ENCODE assay signal across 22 mouse cellular contexts in the genomic region with DNA sequence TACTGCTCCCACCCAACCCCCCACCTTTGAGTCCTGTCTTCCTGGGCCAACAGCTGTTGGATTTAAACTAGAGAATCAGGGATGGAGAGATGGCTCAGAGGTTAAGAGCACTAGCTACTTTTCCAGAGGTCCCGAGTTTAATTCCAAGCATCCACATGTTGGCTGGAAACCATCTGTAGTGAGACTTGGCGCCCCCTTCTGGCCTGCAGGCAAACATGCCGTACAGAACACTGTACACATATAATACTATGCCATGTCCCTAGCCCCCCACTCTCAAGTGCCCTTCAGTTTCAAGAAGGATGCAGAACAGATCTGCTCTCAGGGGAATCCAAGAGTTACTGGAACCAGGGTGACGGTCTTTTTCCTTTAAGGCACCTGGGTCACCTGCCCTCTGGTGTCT. TPM values are rescaled to one million over a fixed set of nuclear protein-coding genes. Genes with fewer than 3 reads are reported as not detected.
DNase-seq lines count a peak whose midpoint lies in the region; TF ChIP-seq lines count a peak whose summit lies in the region.
"Had no signal": no experiment of that assay in that cellular context is flagged by ENCODE, and none has a peak within 500 bp of the region (broad histone marks: within the 10 kb centered on the region; RNA-seq: fewer than 3 reads in every experiment).

No protein-coding gene starts in this region.

- TF ChIP-seq CTCF in liver, adult 2 months (IDR thresholded peaks at IDR 0.05; ENCODE audit: low read depth, low read length), result peak; percentile 40; the same call in 1 of the 2 replicates
- TF ChIP-seq CTCF in brain, embryonic 14.5 days (IDR thresholded peaks at IDR 0.05; ENCODE audit: borderline replicate concordance, extremely low read depth, insufficient read depth, insufficient read length), result peak; percentile 26; the same call in 1 of the 2 replicates

- H3K4me3 ChIP-seq in liver, adult 2 months (ENCODE audit: insufficient read depth, low read depth, low read length), result no peak overlapping the region
- H3K4me3 ChIP-seq: embryonic facial prominence, embryonic 13.5 days; heart, embryonic 12.5 days; limb, embryonic 13.5 days; neural tube, embryonic 13.5 days had no signal

- TF ChIP-seq POLR2A in liver, adult 2 months (IDR thresholded peaks at IDR 0.05; ENCODE audit: extremely low read depth, insufficient read depth, low read length), result no peak
- TF ChIP-seq POLR2A in brain, embryonic 14.5 days (IDR thresholded peaks at IDR 0.05; ENCODE audit: borderline replicate concordance, extremely low read depth, insufficient read depth, insufficient read length, poor library complexity, severe bottlenecking), result no peak

- H3K9ac ChIP-seq in liver, adult 2 months (ENCODE audit: low read depth, low read length), result no peak overlapping the region
- H3K9ac ChIP-seq: embryonic facial prominence, embryonic 13.5 days; heart, embryonic 12.5 days; limb, embryonic 13.5 days; neural tube, embryonic 13.5 days had no signal

- H3K27me3 ChIP-seq in liver, adult 2 months (ENCODE audit: control insufficient read depth, insufficient read depth, low read length), result no peaks in the 10 kb centered on the region
- H3K27me3 ChIP-seq: embryonic facial prominence, embryonic 13.5 days; limb, embryonic 13.5 days; neural tube, embryonic 13.5 days had no signal

- H3K79me2 ChIP-seq in liver, adult 2 months (ENCODE audit: control insufficient read depth, insufficient read depth, low read length), result no peaks in the 10 kb centered on the region

- H3K27ac ChIP-seq in liver, adult 2 months (replicated peaks; ENCODE audit: insufficient read depth, low read depth, low read length), result no peak overlapping the region
- H3K27ac ChIP-seq: embryonic facial prominence, embryonic 13.5 days; limb, embryonic 13.5 days; neural tube, embryonic 13.5 days had no signal

- DNase-seq in liver, adult 2 months (ENCODE audit: extremely low read depth, low read depth, low spot score), result no peak
- no peak for DNase-seq in liver
- peak; percentile 68 for DNase-seq in thymus, postnatal 4 days
- no peak for DNase-seq in thymus, postnatal 0 days (ENCODE audit: low spot score)
- no peak for DNase-seq in brain, embryonic 14.5 days (ENCODE audit: low read depth)
- DNase-seq in urinary bladder, postnatal 25 days (ENCODE audit: low spot score), result no peak
- DNase-seq in heart, adult 18-20 months, result no peak
- DNase-seq: cerebellum, adult 18-20 months; kidney, postnatal 4 days; lung, postnatal 4 days; retina, postnatal 1 day had no signal

- no peaks in the 10 kb centered on the region for H3K36me3 ChIP-seq in liver, adult 2 months (ENCODE audit: control insufficient read depth, insufficient read depth, low read length)
- H3K36me3 ChIP-seq: heart, embryonic 12.5 days had no signal

- H3K4me1 ChIP-seq in liver, adult 2 months (ENCODE audit: control insufficient read depth, insufficient read depth, low read length), result no peaks in the 10 kb centered on the region
- H3K4me1 ChIP-seq: embryonic facial prominence, embryonic 13.5 days; limb, embryonic 13.5 days; neural tube, embryonic 13.5 days had no signal

- WGBS in liver, adult 2 months, result 84% methylated on average over 4 of the region's 4 CpGs

RNA-seq across cellular contexts. Expression of gene Padi6, which starts 10.8 kb away (rescaled TPM):
- total RNA-seq in liver, adult 2 months (2014; rRNA removed), result not detected in 2 replicates
- polyA plus RNA-seq in liver, adult 2 months (2012; rRNA removed), result not detected in 2 replicates
- 0.46 and 0.77 TPM in 2 replicates for polyA plus RNA-seq in thymus, postnatal 0 days (2015; fragmentation: Nextera tagmentation; extraction: Ambion mirVana)
- polyA plus RNA-seq in brain, embryonic 14.5 days (2012; rRNA removed), result 0.04 TPM in 1 of 2 replicates, not detected in the other
- not detected for total RNA-seq in heart, adult 18-20 months (2021)
- total RNA-seq: common myeloid progenitor, adult 5-6 weeks; gastrocnemius, adult 8-10 months; hematopoietic stem cell, adult 5-6 weeks had no signal
- polyA plus RNA-seq: activated CD4-positive, CD25-positive, alpha-beta regulatory T cell, adult 4 months; embryonic facial prominence, embryonic 13.5 days; forebrain, embryonic 14.5 days; heart, embryonic 12.5 days; limb, embryonic 13.5 days; midbrain, embryonic 16.5 days; neural tube, embryonic 13.5 days had no signal

RNA-seq across cellular contexts. Expression of gene Rcc2, which starts 31.3 kb away (rescaled TPM):
- 5.3 and 7.2 TPM in 2 replicates for total RNA-seq in liver, adult 2 months (2014; rRNA removed)
- 14.3 and 16.3 TPM in 2 replicates for polyA plus RNA-seq in liver, adult 2 months (2012; rRNA removed)
- 68.4 and 77.4 TPM in 2 replicates for polyA plus RNA-seq in thymus, postnatal 0 days (2015; fragmentation: Nextera tagmentation; extraction: Ambion mirVana)
- 104 and 106 TPM in 2 replicates for polyA plus RNA-seq in brain, embryonic 14.5 days (2012; rRNA removed)
- total RNA-seq in heart, adult 18-20 months (2021), result 10 to 100 TPM; 12.2 to 14.9 TPM

RNA-seq across cellular contexts. Expression of gene Padi4, which starts 42.4 kb away (rescaled TPM):
- 0.09 TPM in 1 of 2 replicates, not detected in the other for total RNA-seq in liver, adult 2 months (2014; rRNA removed)
- 0.12 and 0.20 TPM in 2 replicates for polyA plus RNA-seq in liver, adult 2 months (2012; rRNA removed)
- polyA plus RNA-seq in thymus, postnatal 0 days (2015; fragmentation: Nextera tagmentation; extraction: Ambion mirVana), result 12.4 and 13.0 TPM in 2 replicates
- polyA plus RNA-seq in brain, embryonic 14.5 days (2012; rRNA removed), result 0.11 and 0.14 TPM in 2 replicates
- total RNA-seq in heart, adult 18-20 months (2021), result 1 to 10 TPM in 1 of 2 experiments, under 1 TPM in 1; 0.51 to 1.5 TPM
- total RNA-seq: gastrocnemius, adult 8-10 months; left cerebral cortex, adult 18-20 months had no signal
- polyA plus RNA-seq: embryonic facial prominence, embryonic 13.5 days; forebrain, embryonic 14.5 days had no signal

Comparison
In these comparisons a context has a peak if more than half of its experiments do, and no peak if none do; other contexts are left out.
1. RNA of gene Padi4, which starts 42.4 kb away (polyA plus RNA-seq): 12.4 to 13.0 TPM in thymus, postnatal 0 days; 0.11 to 0.14 TPM in brain, embryonic 14.5 days and 0.12 to 0.20 TPM in liver, adult 2 months; every median in the first group is over 10 times any median in the second.